Mouse (Mus musculus): ENCODE results near the gene AB124611. TPM values are rescaled to one million over a fixed set of nuclear protein-coding genes. Genes with fewer than 3 reads are reported as not detected.

The AB124611 gene
- polyA plus RNA-seq, 1 experiment from 2014 or later, result 2.9 TPM

- Histone ChIP-seq H3K4me3 (ENCODE audit: control insufficient read depth in 1 of 2, insufficient read depth in 1 of 2, low read depth in 1 of 2, low read length in 2 of 2) (no peak overlapping the region), H3K27ac (replicated peaks in 1 of 2; ENCODE audit: control insufficient read depth in 1 of 2, insufficient read depth in 1 of 2, low read depth in 2 of 2, low read length in 2 of 2) (no peak overlapping the region), H3K9ac (ENCODE audit: low read length) (no peak overlapping the region), H3K27me3 (ENCODE audit: control insufficient read depth, insufficient read depth, low read length) (no peaks in the 10 kb centered on the region), H3K9me3 (ENCODE audit: control insufficient read depth, low read length) (no peaks in the 10 kb centered on the region), H3K4me1 (ENCODE audit: control insufficient read depth in 2 of 2, insufficient read depth in 2 of 2, low read length in 2 of 2) (no peaks in the 10 kb centered on the region), H3K4me2 (ENCODE audit: low read length) (no peak overlapping the region), H3K36me3 (ENCODE audit: control insufficient read depth, insufficient read depth, low read length) (peaks cover 65% of the 10 kb centered on the region)
- 86% methylated on average over 19 of the region's 19 CpGs for WGBS
- peak; percentile 46; the same call in 1 of the 2 replicates for ATAC-seq (ENCODE audit: insufficient number of reproducible peaks, insufficient read depth, low FRiP score, low read depth)
These were observed 29.5 kb upstream of the AB124611 start for GRCm38 (mm10) chr9:21496308-21497049.

DNA sequence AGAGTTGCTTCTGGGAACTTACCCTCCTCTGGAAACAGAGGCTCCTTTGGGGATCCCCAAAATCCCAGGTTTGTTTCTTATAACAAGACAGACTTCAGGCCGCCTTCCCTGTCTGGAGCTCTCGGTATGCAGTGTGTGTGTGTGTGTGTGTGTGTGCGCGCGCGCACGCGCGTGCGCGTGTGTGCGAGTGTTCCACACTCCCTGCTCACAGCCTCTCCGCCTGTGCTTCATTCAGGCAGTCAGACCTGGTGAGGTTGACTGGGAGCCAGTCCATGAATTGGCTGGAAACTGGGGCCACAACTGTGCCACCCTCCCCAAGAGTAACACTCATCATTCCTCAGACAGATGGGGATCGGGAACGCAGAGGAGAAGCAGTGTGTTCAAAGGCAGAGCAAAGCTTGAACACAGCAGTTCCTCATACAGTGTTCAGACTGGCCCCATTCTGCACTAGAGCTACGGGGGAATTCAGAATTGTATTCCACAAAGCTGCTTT lies 28.9 kb upstream of the AB124611 start:
- Histone ChIP-seq H3K36me3 (ENCODE audit: control insufficient read depth, insufficient read depth, low read length) (peaks cover 62% of the 10 kb centered on the region), H3K27ac (replicated peaks in 1 of 2; ENCODE audit: control insufficient read depth in 1 of 2, insufficient read depth in 1 of 2, low read depth in 2 of 2, low read length in 2 of 2) (peak overlapping the region in 1 of 2 experiments; percentile 50; a peak in 2 of 4 replicates)

GRCm38 (mm10) chr9:21497664-21498063 lies 28.3 kb upstream of the AB124611 start:
- Histone ChIP-seq H3K9ac (ENCODE audit: low read length) (no peak overlapping the region), H3K27me3 (ENCODE audit: control insufficient read depth, insufficient read depth, low read length) (no peaks in the 10 kb centered on the region), H3K4me1 (ENCODE audit: control insufficient read depth in 2 of 2, insufficient read depth in 2 of 2, low read length in 2 of 2) (no peaks in the 10 kb centered on the region), H3K4me2 (ENCODE audit: low read length) (no peak overlapping the region), H3K27ac (replicated peaks in 1 of 2; ENCODE audit: control insufficient read depth in 1 of 2, insufficient read depth in 1 of 2, low read depth in 2 of 2, low read length in 2 of 2) (peak overlapping the region in 1 of 2 experiments; percentile 50; a peak in 1 of 4 replicates), H3K36me3 (ENCODE audit: control insufficient read depth, insufficient read depth, low read length) (peaks cover 61% of the 10 kb centered on the region), H3K4me3 (ENCODE audit: control insufficient read depth in 1 of 2, insufficient read depth in 1 of 2, low read depth in 1 of 2, low read length in 2 of 2) (no peak overlapping the region), H3K9me3 (ENCODE audit: control insufficient read depth, low read length) (no peaks in the 10 kb centered on the region)
- 89% methylated on average over 2 of the region's 2 CpGs for WGBS
- ATAC-seq (ENCODE audit: insufficient number of reproducible peaks, insufficient read depth, low FRiP score, low read depth), result no peak

More for the DNA sequence above, 28.9 kb upstream of the AB124611 start:
- no peak overlapping the region for H3K4me2 ChIP-seq (ENCODE audit: low read length)
- WGBS, result 95% methylated on average over 16 of the region's 16 CpGs
- no peaks in the 10 kb centered on the region for H3K27me3 ChIP-seq (ENCODE audit: control insufficient read depth, insufficient read depth, low read length)
- no peaks in the 10 kb centered on the region for H3K9me3 ChIP-seq (ENCODE audit: control insufficient read depth, low read length)
- no peaks in the 10 kb centered on the region for H3K4me1 ChIP-seq (ENCODE audit: control insufficient read depth in 2 of 2, insufficient read depth in 2 of 2, low read length in 2 of 2)
- H3K4me3 ChIP-seq (ENCODE audit: control insufficient read depth in 1 of 2, insufficient read depth in 1 of 2, low read depth in 1 of 2, low read length in 2 of 2), result no peak overlapping the region
- H3K9ac ChIP-seq (ENCODE audit: low read length), result no peak overlapping the region
- ATAC-seq (ENCODE audit: insufficient number of reproducible peaks, insufficient read depth, low FRiP score, low read depth), result no peak

- WGBS, result 86% methylated on average over 12 of the region's 12 CpGs
- Histone ChIP-seq H3K4me2 (ENCODE audit: low read length) (no peak overlapping the region), H3K9ac (ENCODE audit: low read length) (no peak overlapping the region), H3K4me1 (ENCODE audit: control insufficient read depth in 2 of 2, insufficient read depth in 2 of 2, low read length in 2 of 2) (no peaks in the 10 kb centered on the region), H3K27me3 (ENCODE audit: control insufficient read depth, insufficient read depth, low read length) (no peaks in the 10 kb centered on the region), H3K36me3 (ENCODE audit: control insufficient read depth, insufficient read depth, low read length) (peaks cover 63% of the 10 kb centered on the region), H3K9me3 (ENCODE audit: control insufficient read depth, low read length) (no peaks in the 10 kb centered on the region), H3K27ac (replicated peaks in 1 of 2; ENCODE audit: control insufficient read depth in 1 of 2, insufficient read depth in 1 of 2, low read depth in 2 of 2, low read length in 2 of 2) (no peak overlapping the region), H3K4me3 (ENCODE audit: control insufficient read depth in 1 of 2, insufficient read depth in 1 of 2, low read depth in 1 of 2, low read length in 2 of 2) (no peak overlapping the region)
- ATAC-seq (ENCODE audit: insufficient number of reproducible peaks, insufficient read depth, low FRiP score, low read depth), result no peak
These were observed 27.6 kb upstream of the AB124611 start for GRCm38 (mm10) chr9:21498284-21498902.

GRCm38 (mm10) chr9:21503352-21503751 lies 22.6 kb upstream of the AB124611 start:
- no peak for ATAC-seq (ENCODE audit: insufficient number of reproducible peaks, insufficient read depth, low FRiP score, low read depth)
- no peaks in the 10 kb centered on the region for H3K4me1 ChIP-seq (ENCODE audit: control insufficient read depth in 2 of 2, insufficient read depth in 2 of 2, low read length in 2 of 2)
- no peaks in the 10 kb centered on the region for H3K9me3 ChIP-seq (ENCODE audit: control insufficient read depth, low read length)
- H3K9ac ChIP-seq (ENCODE audit: low read length), result no peak overlapping the region
- WGBS, result 95% methylated on average over 8 of the region's 8 CpGs
- no peaks in the 10 kb centered on the region for H3K27me3 ChIP-seq (ENCODE audit: control insufficient read depth, insufficient read depth, low read length)
- no peak overlapping the region for H3K4me2 ChIP-seq (ENCODE audit: low read length)
- peaks cover 73% of the 10 kb centered on the region for H3K36me3 ChIP-seq (ENCODE audit: control insufficient read depth, insufficient read depth, low read length)
- H3K4me3 ChIP-seq (ENCODE audit: control insufficient read depth in 1 of 2, insufficient read depth in 1 of 2, low read depth in 1 of 2, low read length in 2 of 2), result no peak overlapping the region
- no peak overlapping the region for H3K27ac ChIP-seq (replicated peaks in 1 of 2; ENCODE audit: control insufficient read depth in 1 of 2, insufficient read depth in 1 of 2, low read depth in 2 of 2, low read length in 2 of 2)

- Histone ChIP-seq H3K27me3 (ENCODE audit: control insufficient read depth, insufficient read depth, low read length) (no peaks in the 10 kb centered on the region), H3K27ac (replicated peaks in 1 of 2; ENCODE audit: control insufficient read depth in 1 of 2, insufficient read depth in 1 of 2, low read depth in 2 of 2, low read length in 2 of 2) (no peak overlapping the region), H3K4me1 (ENCODE audit: control insufficient read depth in 2 of 2, insufficient read depth in 2 of 2, low read length in 2 of 2) (peaks cover 6 to 8% of the 10 kb centered on the region in 2 experiments; a peak in 3 of 4 replicates), H3K9ac (ENCODE audit: low read length) (no peak overlapping the region), H3K4me3 (ENCODE audit: control insufficient read depth in 1 of 2, insufficient read depth in 1 of 2, low read depth in 1 of 2, low read length in 2 of 2) (no peak overlapping the region), H3K4me2 (ENCODE audit: low read length) (no peak overlapping the region), H3K9me3 (ENCODE audit: control insufficient read depth, low read length) (no peaks in the 10 kb centered on the region), H3K36me3 (ENCODE audit: control insufficient read depth, insufficient read depth, low read length) (peaks cover 66% of the 10 kb centered on the region)
- no peak for ATAC-seq (ENCODE audit: insufficient number of reproducible peaks, insufficient read depth, low FRiP score, low read depth)
These were observed 20.2 kb upstream of the AB124611 start for GRCm38 (mm10) chr9:21505767-21506166.

GRCm38 (mm10) chr9:21507753-21508430 lies 18.1 kb upstream of the AB124611 start:
- Histone ChIP-seq H3K4me1 (ENCODE audit: control insufficient read depth in 2 of 2, insufficient read depth in 2 of 2, low read length in 2 of 2) (peaks cover 10 to 12% of the 10 kb centered on the region in 2 experiments), H3K4me3 (ENCODE audit: control insufficient read depth in 1 of 2, insufficient read depth in 1 of 2, low read depth in 1 of 2, low read length in 2 of 2) (no peak overlapping the region), H3K27me3 (ENCODE audit: control insufficient read depth, insufficient read depth, low read length) (no peaks in the 10 kb centered on the region), H3K9me3 (ENCODE audit: control insufficient read depth, low read length) (no peaks in the 10 kb centered on the region), H3K27ac (replicated peaks in 1 of 2; ENCODE audit: control insufficient read depth in 1 of 2, insufficient read depth in 1 of 2, low read depth in 2 of 2, low read length in 2 of 2) (no peak overlapping the region), H3K9ac (ENCODE audit: low read length) (no peak overlapping the region), H3K36me3 (ENCODE audit: control insufficient read depth, insufficient read depth, low read length) (peaks cover 60% of the 10 kb centered on the region), H3K4me2 (ENCODE audit: low read length) (no peak overlapping the region)
- 92% methylated on average over 15 of the region's 15 CpGs for WGBS
- ATAC-seq (ENCODE audit: insufficient number of reproducible peaks, insufficient read depth, low FRiP score, low read depth), result no peak
